Mouse (Mus musculus): ENCODE results near the gene Smok3c.

GRCm38 (mm10) chr5:138075684-138076083 is 22.7 kb downstream of the Smok3c start:
- TF ChIP-seq CTCF (IDR thresholded peaks at IDR 0.05; ENCODE audit: control insufficient read depth, insufficient read depth, insufficient replicate concordance, low read depth, low read length) (no peak), POLR2A (IDR thresholded peaks at IDR 0.05; ENCODE audit: control insufficient read depth, low read depth, low read length) (no peak)
